In the genomic region with DNA sequence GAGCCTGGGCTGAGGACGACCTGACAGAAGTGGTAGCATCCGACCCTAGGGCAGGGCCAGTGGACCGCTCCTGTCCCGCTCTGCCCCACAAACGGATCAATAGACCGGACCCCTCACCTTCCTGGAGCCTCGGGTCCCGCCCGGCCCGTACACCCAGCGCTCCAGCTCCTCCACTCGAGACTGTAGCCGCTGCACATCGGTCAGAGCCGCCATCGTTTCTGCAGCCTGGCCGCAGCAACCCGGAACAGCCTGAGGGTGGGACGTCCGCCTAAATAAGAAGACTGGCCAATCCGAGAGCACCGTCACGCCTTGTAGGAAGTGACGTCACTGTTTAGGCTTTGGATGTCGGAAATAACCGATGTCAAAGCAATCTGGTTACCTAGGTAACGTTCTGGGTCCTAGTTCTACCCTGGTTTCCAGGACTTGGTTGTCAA, we compare ENCODE assay signal across 8 mouse cellular contexts. TPM values are rescaled to one million over a fixed set of nuclear protein-coding genes. Genes with fewer than 3 reads are reported as not detected.
DNase-seq lines count a peak whose midpoint lies in the region; ATAC-seq and TF ChIP-seq lines count a peak whose summit lies in the region.

TSS of gene Dctn3 (minus strand) at position 253 of the 434 bp plus-strand sequence.

- H3K4me1 ChIP-seq in ES-Bruce4 (ENCODE audit: control insufficient read depth, insufficient read depth, low read length) = no peaks in the 10 kb centered on the region
- peaks cover 37% of the 10 kb centered on the region for H3K4me1 ChIP-seq in forebrain, embryonic 13.5 days
- peaks cover 21% of the 10 kb centered on the region for H3K4me1 ChIP-seq in liver, postnatal 0 days (ENCODE audit: insufficient read depth)
- peaks cover 29% of the 10 kb centered on the region for H3K4me1 ChIP-seq in neural tube, embryonic 14.5 days (ENCODE audit: control insufficient read depth, insufficient read depth, low read length)

- H3K27ac ChIP-seq in ES-Bruce4 (ENCODE audit: insufficient read depth, low read length) = no peak within 1 kb of the TSS
- H3K27ac ChIP-seq in forebrain, embryonic 13.5 days = no peak within 1 kb of the TSS
- no peak within 1 kb of the TSS for H3K27ac ChIP-seq in liver, postnatal 0 days (ENCODE audit: low read depth)
- peak within 1 kb of the TSS; percentile 52 for H3K27ac ChIP-seq in neural tube, embryonic 14.5 days (ENCODE audit: low read depth, low read length)

- H3K4me2 ChIP-seq in forebrain, embryonic 13.5 days = peak within 1 kb of the TSS; percentile 70
- H3K4me2 ChIP-seq in liver, postnatal 0 days (ENCODE audit: low read depth, low read length) = peak within 1 kb of the TSS; percentile 87
- peak within 1 kb of the TSS; percentile 58 for H3K4me2 ChIP-seq in neural tube, embryonic 14.5 days (ENCODE audit: low read depth, low read length)

- intact Hi-C loops in heart, postnatal 10 days (cut with DNase I) = loop anchor here (2.0 kb wide), 1 partner anchor 18 kb away; no protein-coding TSS in a partner anchor

- DNase-seq in c-Kit-positive CD71-positive TER-119-positive erythroid progenitor cells, embryonic 14.5 days (ENCODE audit: low spot score) = peak; percentile 91
- peak; percentile 92 to 94 for DNase-seq in heart, postnatal 10 days
- peak; percentile 89 for DNase-seq in large intestine, adult 2 months (ENCODE audit: low read depth, low spot score)
- DNase-seq in liver, postnatal 0 days = peak; percentile 87
- peak; percentile 83 for DNase-seq in testis, postnatal 10 days (ENCODE audit: low spot score)

- H3K9me3 ChIP-seq in ES-Bruce4 (replicated peaks; ENCODE audit: control insufficient read depth, insufficient read depth, low read length, poor library complexity, severe bottlenecking) = no peaks in the 10 kb centered on the region
- no peaks in the 10 kb centered on the region for H3K9me3 ChIP-seq in forebrain, embryonic 13.5 days (replicated peaks)
- H3K9me3 ChIP-seq in liver, postnatal 0 days (ENCODE audit: low read length) = no peaks in the 10 kb centered on the region
- H3K9me3 ChIP-seq in neural tube, embryonic 14.5 days (ENCODE audit: control insufficient read depth, low read length) = no peaks in the 10 kb centered on the region

- TF ChIP-seq POLR2A in ES-Bruce4 (IDR thresholded peaks at IDR 0.05; ENCODE audit: insufficient read depth, low read length) = peak; percentile 52

- no peak for TF ChIP-seq CTCF in ES-Bruce4 (IDR thresholded peaks at IDR 0.05; ENCODE audit: low read depth, low read length)
- TF ChIP-seq CTCF in liver, postnatal 0 days (IDR thresholded peaks at IDR 0.05; ENCODE audit: low read depth) = no peak

- WGBS in forebrain, embryonic 13.5 days = under 1% methylated on average over 27 of the region's 27 CpGs
- under 1% methylated on average over 27 of the region's 27 CpGs for WGBS in large intestine, adult 2 months
- WGBS in liver, postnatal 0 days (ENCODE audit: insufficient replicate concordance) = under 1% methylated on average over 27 of the region's 27 CpGs
- under 1% methylated on average over 27 of the region's 27 CpGs for WGBS in neural tube, embryonic 14.5 days

- peak within 1 kb of the TSS; percentile 64 for H3K4me3 ChIP-seq in ES-Bruce4 (ENCODE audit: low read depth, low read length)
- H3K4me3 ChIP-seq in forebrain, embryonic 13.5 days = peak within 1 kb of the TSS; percentile 66
- peak within 1 kb of the TSS; percentile 93 for H3K4me3 ChIP-seq in liver, postnatal 0 days (ENCODE audit: low read depth, low read length)
- peak within 1 kb of the TSS; percentile 75 for H3K4me3 ChIP-seq in neural tube, embryonic 14.5 days (ENCODE audit: low read depth, low read length)

- TF ChIP-seq EP300 in ES-Bruce4 (IDR thresholded peaks at IDR 0.05; ENCODE audit: insufficient read depth, low read depth, low read length) = no peak
- no peak for TF ChIP-seq EP300 in liver, postnatal 0 days (IDR thresholded peaks at IDR 0.05; ENCODE audit: low read depth)

- peak; percentile 98 for ATAC-seq in forebrain, embryonic 13.5 days
- ATAC-seq in liver, postnatal 0 days = peak; percentile 97
- ATAC-seq in neural tube, embryonic 14.5 days (ENCODE audit: low read depth) = peak; percentile 94

- peak within 1 kb of the TSS; percentile 82 for H3K9ac ChIP-seq in ES-Bruce4 (ENCODE audit: low read depth, poor library complexity, severe bottlenecking)
- H3K9ac ChIP-seq in forebrain, embryonic 13.5 days = peak within 1 kb of the TSS; percentile 86
- H3K9ac ChIP-seq in liver, postnatal 0 days (replicated peaks) = peak within 1 kb of the TSS; percentile 85
- H3K9ac ChIP-seq in neural tube, embryonic 14.5 days (replicated peaks; ENCODE audit: low read depth, low read length) = peak within 1 kb of the TSS; percentile 89

- H3K36me3 ChIP-seq in ES-Bruce4 (ENCODE audit: control insufficient read depth, insufficient read depth, low read length, poor library complexity, severe bottlenecking) = peaks cover 10% of the 10 kb centered on the region
- peaks cover 27% of the 10 kb centered on the region for H3K36me3 ChIP-seq in forebrain, embryonic 13.5 days (ENCODE audit: poor library complexity, severe bottlenecking)
- H3K36me3 ChIP-seq in liver, postnatal 0 days (replicated peaks; ENCODE audit: insufficient read depth, low read length) = peaks cover 18% of the 10 kb centered on the region
- H3K36me3 ChIP-seq in neural tube, embryonic 14.5 days (ENCODE audit: control insufficient read depth, insufficient read depth, low read length) = peaks cover 24% of the 10 kb centered on the region

- no peaks in the 10 kb centered on the region for H3K27me3 ChIP-seq in ES-Bruce4 (ENCODE audit: control insufficient read depth, insufficient read depth, low read length, poor library complexity, severe bottlenecking)
- peaks cover 41% of the 10 kb centered on the region for H3K27me3 ChIP-seq in forebrain, embryonic 13.5 days
- H3K27me3 ChIP-seq in liver, postnatal 0 days (ENCODE audit: insufficient read depth, low read length) = peaks cover 44% of the 10 kb centered on the region
- peaks cover 5% of the 10 kb centered on the region for H3K27me3 ChIP-seq in neural tube, embryonic 14.5 days (ENCODE audit: control insufficient read depth, insufficient read depth, low read length)

RNA-seq across cellular contexts. Expression of gene Dctn3, which starts in this region (rescaled TPM):
- 65.1 and 67.6 TPM in 2 replicates for polyA plus RNA-seq in ES-Bruce4 (2011; ENCODE audit: insufficient read depth, insufficient read length, low read depth, missing spikeins)
- polyA plus RNA-seq in forebrain, embryonic 13.5 days (2015; fragmentation: Nextera tagmentation; extraction: Ambion mirVana) = 259 and 262 TPM in 2 replicates
- 10 to 100 TPM; 85.9 to 92.3 TPM for total RNA-seq in heart, postnatal 10 days (2021)
- polyA plus RNA-seq in large intestine, adult 2 months (2012; rRNA removed) = 59.3 and 65.9 TPM in 2 replicates
- 64.0 and 65.2 TPM in 2 replicates for polyA plus RNA-seq in liver, postnatal 0 days (2015; fragmentation: Nextera tagmentation; extraction: Ambion mirVana)
- polyA plus RNA-seq in neural tube, embryonic 14.5 days (2014; fragmentation: Nextera tagmentation; extraction: Ambion mirVana) = 259 and 281 TPM in 2 replicates
